Mouse (Mus musculus) limb, embryonic 11.5 days (tissue): ENCODE data around the gene Med9. TPM values are rescaled to one million over a fixed set of nuclear protein-coding genes. Genes with fewer than 3 reads are reported as not detected.
A peak's percentile ranks its signal among the peaks of the same experiment; 100 is the strongest.

ENCODE experiments used
- ATAC-seq: fragments of 200-750 bp; cut with Nextera tagmentation; 2 replicates; pipeline ENCODE4 v1.8.0; 2017; ENCODE audit warnings: low read depth; ENCODE audit not compliant: insufficient number of reproducible peaks, low FRiP score, low TSS enrichment
- DNase-seq: peaks from one replicate; pipeline ENCODE4 v3.0.0-alpha.2; 2015; ENCODE audit warnings: low spot score
- H3K27ac ChIP-seq: fragments of 300-500 bp; sonication (generic); replicated peaks from 2 replicates; pipeline ENCODE4 v1.5.1; 2014; ENCODE audit warnings: low read depth, mild to moderate bottlenecking, low read length
- H3K27me3 ChIP-seq: fragments of 300-500 bp; sonication (generic); 2 replicates; pipeline ENCODE4 v1.6.1; 2014; ENCODE audit warnings: mild to moderate bottlenecking, low read length, mixed read lengths; ENCODE audit not compliant: control insufficient read depth, insufficient read depth
- H3K36me3 ChIP-seq: fragments of 300-500 bp; sonication (generic); 2 replicates; pipeline ENCODE4 v1.6.1; 2014; ENCODE audit warnings: mild to moderate bottlenecking, low read length, moderate library complexity, mixed read lengths; ENCODE audit not compliant: control insufficient read depth, insufficient read depth
- H3K4me1 ChIP-seq: fragments of 300-500 bp; sonication (generic); 2 replicates; pipeline ENCODE4 v1.6.1; 2014; ENCODE audit warnings: low read length, mixed read lengths; ENCODE audit not compliant: control insufficient read depth, insufficient read depth
- H3K4me2 ChIP-seq: fragments of 300-500 bp; sonication (generic); 2 replicates; pipeline ENCODE4 v1.6.1; 2014; ENCODE audit warnings: low read depth, mild to moderate bottlenecking, moderate library complexity; ENCODE audit not compliant: severe bottlenecking
- H3K4me3 ChIP-seq: fragments of 300-500 bp; sonication (generic); 2 replicates; pipeline ENCODE4 v1.5.1; 2014; ENCODE audit warnings: low read depth, low read length
- H3K9ac ChIP-seq: fragments of 300-500 bp; sonication (generic); 2 replicates; pipeline ENCODE4 v1.6.1; 2014; ENCODE audit warnings: mild to moderate bottlenecking, low read length
- H3K9me3 ChIP-seq: fragments of 300-500 bp; sonication (generic); 2 replicates; pipeline ENCODE4 v1.6.1; 2016; ENCODE audit warnings: low read length; ENCODE audit not compliant: control insufficient read depth
- WGBS: fragments of 180-500 bp; shearing (Covaris S2); extraction: QIAGEN DNeasy Blood & Tissue Kit; methylation state at CpG from one replicate; pipeline ENCODE4 v1.1.7; 2014; 5-methylcytosine and 5-hydroxymethylcytosine counted together
- polyA plus RNA-seq: library from polyadenylated mRNA; unstranded; fragments of >200 nt; fragmentation: Nextera tagmentation; extraction: Ambion mirVana; gene quantifications from 2 replicates; pipeline ENCODE4 v1.2.1, GENCODE M21; 2014

Med9 gene
- 44.9 and 45.5 TPM in 2 replicates for polyA plus RNA-seq

DNA sequence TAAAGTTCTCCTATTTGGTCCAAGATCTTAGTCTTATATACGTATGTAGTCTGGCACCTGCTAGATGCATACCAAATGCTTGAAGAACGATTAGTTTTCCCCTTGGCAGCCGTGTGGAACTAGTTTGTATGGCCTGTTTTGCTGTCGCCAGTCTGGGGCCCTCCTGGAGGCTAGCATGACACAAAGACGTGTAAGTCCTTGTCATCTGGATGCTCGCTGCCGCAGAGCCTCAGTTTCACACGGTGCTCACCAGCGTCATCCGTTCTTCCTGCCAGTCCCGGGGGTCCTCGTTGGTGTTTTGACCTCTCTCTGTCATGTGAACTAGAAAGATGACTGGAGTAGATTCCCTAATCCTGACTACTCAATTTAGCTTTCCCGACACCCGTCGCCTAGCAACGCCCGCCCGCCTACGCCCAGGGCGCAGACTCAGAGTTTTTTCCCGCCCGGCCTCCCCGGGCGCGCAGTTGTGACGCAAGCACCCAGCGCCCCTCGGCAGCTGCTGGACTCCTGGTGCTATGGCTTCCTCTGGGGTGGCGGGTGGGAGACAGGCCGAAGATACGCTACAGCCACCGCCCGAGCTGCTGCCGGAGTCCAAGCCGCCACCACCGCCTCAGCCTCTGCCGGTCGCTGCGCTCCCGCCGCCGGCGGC lies at the start of gene Med9:
Med9 (plus strand) TSS at position 455 of the 649 bp plus-strand sequence.
- DNase-seq (peak; percentile 98), ATAC-seq (peak; percentile 89)
- H3K27me3 ChIP-seq: no peaks in the 10 kb centered on the region
- WGBS: 1% methylated on average over 43 of the region's 43 CpGs
- H3K4me2 ChIP-seq: peak within 1 kb of the TSS; percentile 83
- H3K9ac ChIP-seq: peak within 1 kb of the TSS; percentile 85
- no peaks in the 10 kb centered on the region for H3K9me3 ChIP-seq
- no peak within 1 kb of the TSS; the same call in 1 of the 2 replicates for H3K27ac ChIP-seq
- H3K36me3 ChIP-seq: no peaks in the 10 kb centered on the region
- H3K4me1 ChIP-seq: no peaks in the 10 kb centered on the region
- peak within 1 kb of the TSS; percentile 86 for H3K4me3 ChIP-seq

- Histone ChIP-seq H3K4me1 (no peaks in the 10 kb centered on the region), H3K27me3 (no peaks in the 10 kb centered on the region), H3K4me3 (no peak overlapping the region), H3K36me3 (no peaks in the 10 kb centered on the region), H3K9ac (no peak overlapping the region), H3K9me3 (no peaks in the 10 kb centered on the region), H3K27ac (no peak overlapping the region), H3K4me2 (no peak overlapping the region)
- 51% methylated on average over 13 of the region's 13 CpGs for WGBS
- no peak for DNase-seq
- ATAC-seq: no peak
These were observed 48.0 kb upstream of the Med9 start for GRCm38 (mm10) chr11:59899711-59900685.

- no peak overlapping the region for H3K27ac ChIP-seq
- no peak overlapping the region for H3K9ac ChIP-seq
- ATAC-seq: no peak
- H3K9me3 ChIP-seq: no peaks in the 10 kb centered on the region
- H3K36me3 ChIP-seq: no peaks in the 10 kb centered on the region
- 88% methylated on average over 1 of the region's 1 CpGs for WGBS
- DNase-seq: no peak
- H3K4me1 ChIP-seq: no peaks in the 10 kb centered on the region
- H3K4me2 ChIP-seq: no peak overlapping the region
- no peaks in the 10 kb centered on the region for H3K27me3 ChIP-seq
- no peak overlapping the region for H3K4me3 ChIP-seq
These were observed 47.0 kb upstream of the Med9 start for GRCm38 (mm10) chr11:59900995-59901394.

GRCm38 (mm10) chr11:59902045-59902726 lies 45.8 kb upstream of the Med9 start:
- 69% methylated on average over 8 of the region's 8 CpGs for WGBS
- no peaks in the 10 kb centered on the region for H3K36me3 ChIP-seq
- no peaks in the 10 kb centered on the region for H3K4me1 ChIP-seq
- DNase-seq (no peak), ATAC-seq (no peak)
- no peak overlapping the region for H3K4me2 ChIP-seq
- no peaks in the 10 kb centered on the region for H3K9me3 ChIP-seq
- H3K27me3 ChIP-seq: no peaks in the 10 kb centered on the region
- H3K4me3 ChIP-seq: no peak overlapping the region
- H3K27ac ChIP-seq: no peak overlapping the region
- H3K9ac ChIP-seq: no peak overlapping the region

DNA sequence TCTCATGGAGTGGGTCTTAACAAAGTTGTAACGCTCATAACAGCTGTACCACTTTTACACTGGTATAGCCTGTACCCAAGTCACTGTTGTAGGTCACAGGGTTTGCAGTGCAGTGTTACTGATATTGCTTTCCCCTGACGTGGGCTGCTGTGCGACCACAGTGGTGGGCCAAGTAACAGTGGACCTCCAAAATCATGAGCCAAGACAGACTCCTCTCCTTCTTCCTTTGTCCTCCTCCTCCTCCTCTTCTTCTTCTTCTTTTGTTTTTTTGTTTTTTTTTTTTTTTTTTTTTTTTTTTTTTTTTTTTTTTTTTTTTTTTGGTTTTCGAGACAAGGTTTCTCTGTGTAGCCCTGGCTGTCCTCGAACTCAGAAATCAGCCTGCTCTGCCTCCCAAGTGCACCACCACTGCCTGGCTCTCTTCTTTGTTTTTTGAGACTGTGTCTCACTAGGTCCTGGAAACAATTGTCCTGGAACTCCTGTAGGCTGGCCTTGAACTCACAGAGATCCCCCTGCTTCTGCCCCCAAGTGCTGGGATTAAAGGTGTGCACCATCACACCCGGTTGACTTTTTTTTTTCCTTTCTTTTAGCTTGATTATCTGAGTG lies 41.4 kb upstream of the Med9 start:
- DNase-seq: no peak
- H3K4me2 ChIP-seq: no peak overlapping the region
- 86% methylated on average over 6 of the region's 6 CpGs for WGBS
- no peaks in the 10 kb centered on the region for H3K36me3 ChIP-seq
- H3K4me3 ChIP-seq: no peak overlapping the region
- H3K27ac ChIP-seq: no peak overlapping the region
- H3K27me3 ChIP-seq: no peaks in the 10 kb centered on the region
- H3K9ac ChIP-seq: no peak overlapping the region
- H3K9me3 ChIP-seq: no peaks in the 10 kb centered on the region
- no peak for ATAC-seq
- no peaks in the 10 kb centered on the region for H3K4me1 ChIP-seq

- H3K4me1 ChIP-seq: no peaks in the 10 kb centered on the region
- DNase-seq (no peak), ATAC-seq (no peak)
- no peaks in the 10 kb centered on the region for H3K9me3 ChIP-seq
- H3K27ac ChIP-seq: no peak overlapping the region
- WGBS: 76% methylated on average over 3 of the region's 3 CpGs
- H3K9ac ChIP-seq: no peak overlapping the region
- no peaks in the 10 kb centered on the region for H3K27me3 ChIP-seq
- H3K36me3 ChIP-seq: no peaks in the 10 kb centered on the region
- H3K4me2 ChIP-seq: no peak overlapping the region
- no peak overlapping the region for H3K4me3 ChIP-seq
These were observed 39.6 kb upstream of the Med9 start for GRCm38 (mm10) chr11:59908446-59908845.

- H3K4me3 ChIP-seq: no peak overlapping the region
- DNase-seq (no peak), ATAC-seq (no peak)
- no peaks in the 10 kb centered on the region for H3K27me3 ChIP-seq
- no peak overlapping the region for H3K9ac ChIP-seq
- no peaks in the 10 kb centered on the region for H3K9me3 ChIP-seq
- H3K4me2 ChIP-seq: no peak overlapping the region
- H3K27ac ChIP-seq: no peak overlapping the region
- H3K4me1 ChIP-seq: no peaks in the 10 kb centered on the region
- no peaks in the 10 kb centered on the region for H3K36me3 ChIP-seq
These were observed 37.4 kb upstream of the Med9 start for GRCm38 (mm10) chr11:59910586-59910985.

DNA sequence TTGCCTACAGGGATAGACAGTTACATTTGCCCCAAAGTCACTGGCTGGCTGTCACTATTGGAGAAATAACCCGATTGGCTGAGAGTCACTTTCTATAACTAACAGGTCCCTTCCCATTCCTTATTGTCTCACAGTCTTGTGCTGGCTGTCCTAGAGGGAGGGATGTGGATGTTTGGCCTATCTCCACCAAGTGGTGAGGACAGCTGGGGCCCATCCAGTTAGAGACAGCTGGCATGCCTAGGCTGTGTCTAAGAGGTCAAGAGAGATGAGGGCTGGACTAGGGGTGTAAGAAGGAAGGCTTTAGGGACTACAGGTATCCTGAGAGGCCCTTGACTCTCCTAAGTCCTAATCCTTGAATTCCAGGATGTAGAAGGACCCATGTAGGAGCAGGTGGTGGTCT lies 36.5 kb upstream of the Med9 start:
- no peaks in the 10 kb centered on the region for H3K36me3 ChIP-seq
- H3K27me3 ChIP-seq: no peaks in the 10 kb centered on the region
- no peak overlapping the region for H3K9ac ChIP-seq
- DNase-seq (no peak), ATAC-seq (no peak)
- WGBS: 77% methylated on average over 1 of the region's 1 CpGs
- H3K9me3 ChIP-seq: no peaks in the 10 kb centered on the region
- no peak overlapping the region for H3K4me2 ChIP-seq
- no peak overlapping the region for H3K27ac ChIP-seq
- no peak overlapping the region for H3K4me3 ChIP-seq
- H3K4me1 ChIP-seq: no peaks in the 10 kb centered on the region
